Mouse (Mus musculus): ENCODE measurements around the gene Zkscan6. TPM values are rescaled to one million over a fixed set of nuclear protein-coding genes. Genes with fewer than 3 reads are reported as not detected.

Zkscan6 gene
- polyA plus RNA-seq, 1 experiment from 2014 or later, result 16.5 TPM

- H3K27ac ChIP-seq, result no peak overlapping the region
- 87% methylated on average over 3 of the region's 3 CpGs for WGBS
- no peaks in the 10 kb centered on the region for H3K9me3 ChIP-seq
- peaks cover 49% of the 10 kb centered on the region for H3K4me1 ChIP-seq
- no peak overlapping the region for H3K9ac ChIP-seq
- H3K4me2 ChIP-seq (replicated peaks), result no peak overlapping the region
- H3K4me3 ChIP-seq, result no peak overlapping the region
- no peak for ATAC-seq (ENCODE audit: low FRiP score, low read depth)
- H3K36me3 ChIP-seq, result peaks cover 11% of the 10 kb centered on the region
- H3K27me3 ChIP-seq, result no peaks in the 10 kb centered on the region
Measured at GRCm38 (mm10) chr11:65781596-65781995, 25.4 kb upstream of the Zkscan6 start.

- H3K9me3 ChIP-seq, result no peaks in the 10 kb centered on the region
- H3K4me1 ChIP-seq, result peaks cover 24% of the 10 kb centered on the region
- H3K27me3 ChIP-seq, result no peaks in the 10 kb centered on the region
- 0 out of 2 replicates have a peak overlapping the region, but pooled peaks have one; percentile 15 for H3K9ac ChIP-seq
- ATAC-seq (ENCODE audit: low FRiP score, low read depth), result no peak
- no peaks in the 10 kb centered on the region for H3K36me3 ChIP-seq
- peak overlapping the region; percentile 84 for H3K4me2 ChIP-seq (replicated peaks)
- 88% methylated on average over 2 of the region's 2 CpGs for WGBS
- H3K4me3 ChIP-seq, result no peak overlapping the region
- no peak overlapping the region for H3K27ac ChIP-seq
Measured at GRCm38 (mm10) chr11:65786160-65786559, 20.8 kb upstream of the Zkscan6 start.

GRCm38 (mm10) chr11:65787421-65788151 lies 19.4 kb upstream of the Zkscan6 start:
- Histone ChIP-seq H3K4me3 (peak overlapping the region; percentile 96), H3K9ac (peak overlapping the region; percentile 99), H3K36me3 (no peaks in the 10 kb centered on the region), H3K4me1 (peaks cover 24% of the 10 kb centered on the region), H3K27ac (peak overlapping the region; percentile 89), H3K27me3 (no peaks in the 10 kb centered on the region), H3K4me2 (replicated peaks) (peak overlapping the region; percentile 84), H3K9me3 (no peaks in the 10 kb centered on the region)
- WGBS, result 1% methylated on average over 36 of the region's 71 CpGs
- peak; percentile 88 for ATAC-seq (ENCODE audit: low FRiP score, low read depth)

- peak within 1 kb of the TSS; percentile 89 for H3K27ac ChIP-seq
- H3K4me1 ChIP-seq, result peaks cover 24% of the 10 kb centered on the region
- WGBS, result under 1% methylated on average over 36 of the region's 36 CpGs
- H3K9me3 ChIP-seq, result no peaks in the 10 kb centered on the region
- H3K4me3 ChIP-seq, result peak within 1 kb of the TSS; percentile 96
- peak within 1 kb of the TSS; percentile 84 for H3K4me2 ChIP-seq (replicated peaks)
- H3K27me3 ChIP-seq, result no peaks in the 10 kb centered on the region
- peak within 1 kb of the TSS; percentile 99 for H3K9ac ChIP-seq
- no peaks in the 10 kb centered on the region for H3K36me3 ChIP-seq
- peak; percentile 99 for ATAC-seq (ENCODE audit: low FRiP score, low read depth)
Measured at GRCm38 (mm10) chr11:65788154-65788553, 18.8 kb upstream of the Zkscan6 start, which contains the start of gene Map2k4. Gene Map2k4 (minus strand): TSS chr11:65788297.

- Histone ChIP-seq H3K4me2 (replicated peaks) (no peak overlapping the region), H3K27ac (no peak overlapping the region), H3K36me3 (no peaks in the 10 kb centered on the region), H3K27me3 (no peaks in the 10 kb centered on the region), H3K4me1 (no peaks in the 10 kb centered on the region), H3K4me3 (no peak overlapping the region), H3K9ac (no peak overlapping the region), H3K9me3 (no peaks in the 10 kb centered on the region)
- no peak for ATAC-seq (ENCODE audit: low FRiP score, low read depth)
- 78% methylated on average over 10 of the region's 10 CpGs for WGBS
Measured at GRCm38 (mm10) chr11:65794428-65795219, 12.4 kb upstream of the Zkscan6 start.

- ATAC-seq (ENCODE audit: low FRiP score, low read depth), result no peak
- no peaks in the 10 kb centered on the region for H3K36me3 ChIP-seq
- no peak overlapping the region for H3K27ac ChIP-seq
- no peaks in the 10 kb centered on the region for H3K4me1 ChIP-seq
- H3K9ac ChIP-seq, result no peak overlapping the region
- no peak overlapping the region for H3K4me3 ChIP-seq
- no peaks in the 10 kb centered on the region for H3K9me3 ChIP-seq
- no peaks in the 10 kb centered on the region for H3K27me3 ChIP-seq
- 79% methylated on average over 1 of the region's 1 CpGs for WGBS
- H3K4me2 ChIP-seq (replicated peaks), result no peak overlapping the region
Measured at GRCm38 (mm10) chr11:65795896-65796295, 11.1 kb upstream of the Zkscan6 start.

GRCm38 (mm10) chr11:65801899-65802298 lies 5.1 kb upstream of the Zkscan6 start:
- 62% methylated on average over 3 of the region's 3 CpGs for whole genome bisulfite sequencing
- no peak for ATAC-seq (ENCODE audit: low FRiP score, low read depth)
- H3K4me2 ChIP-seq (replicated peaks), result no peak overlapping the region

GRCm38 (mm10) chr11:65806321-65806904 lies 562 bp upstream of the Zkscan6 start:
- Histone ChIP-seq H3K9ac (peak overlapping the region; percentile 62), H3K27me3 (0 out of 2 replicates have a peak, but pooled peaks cover 2% of the 10 kb centered on the region), H3K4me2 (replicated peaks) (peak overlapping the region; percentile 94), H3K4me1 (peaks cover 12% of the 10 kb centered on the region), H3K36me3 (no peaks in the 10 kb centered on the region), H3K27ac (no peak overlapping the region), H3K4me3 (peak overlapping the region; percentile 83), H3K9me3 (no peaks in the 10 kb centered on the region)
- 1% methylated on average over 20 of the region's 20 CpGs for WGBS
- no peak; the same call in 1 of the 2 replicates for ATAC-seq (ENCODE audit: low FRiP score, low read depth)

More at GRCm38 (mm10) chr11:65801899-65802298, 5.1 kb upstream of the Zkscan6 start:
- Histone ChIP-seq H3K9ac (no peak overlapping the region), H3K4me1 (0 out of 2 replicates have a peak, but pooled peaks cover 8% of the 10 kb centered on the region), H3K4me3 (no peak overlapping the region), H3K27ac (no peak overlapping the region), H3K27me3 (0 out of 2 replicates have a peak, but pooled peaks cover 2% of the 10 kb centered on the region), H3K36me3 (no peaks in the 10 kb centered on the region), H3K9me3 (no peaks in the 10 kb centered on the region)

GRCm38 (mm10) chr11:65807601-65808000 lies 626 bp downstream of the Zkscan6 start:
- WGBS, result 46% methylated on average over 7 of the region's 7 CpGs
- H3K36me3 ChIP-seq, result no peaks in the 10 kb centered on the region
- H3K27ac ChIP-seq, result peak overlapping the region; percentile 65; the same call in 1 of the 2 replicates
- 0 out of 2 replicates have a peak, but pooled peaks cover 2% of the 10 kb centered on the region for H3K27me3 ChIP-seq
- ATAC-seq (ENCODE audit: low FRiP score, low read depth), result no peak; the same call in 1 of the 2 replicates
- H3K4me1 ChIP-seq, result peaks cover 23% of the 10 kb centered on the region
- H3K9me3 ChIP-seq, result no peaks in the 10 kb centered on the region
- peak overlapping the region; percentile 83 for H3K4me3 ChIP-seq
- H3K4me2 ChIP-seq (replicated peaks), result peak overlapping the region; percentile 94
- H3K9ac ChIP-seq, result peak overlapping the region; percentile 81

- no peak overlapping the region for H3K9ac ChIP-seq
- 20% methylated on average over 5 of the region's 5 CpGs for WGBS
- H3K9me3 ChIP-seq, result no peaks in the 10 kb centered on the region
- no peak overlapping the region for H3K4me2 ChIP-seq (replicated peaks)
- peaks cover 26% of the 10 kb centered on the region for H3K36me3 ChIP-seq
- no peak for ATAC-seq (ENCODE audit: low FRiP score, low read depth)
- no peak overlapping the region for H3K4me3 ChIP-seq
- peaks cover 28% of the 10 kb centered on the region for H3K4me1 ChIP-seq
- peak overlapping the region; percentile 39; the same call in 1 of the 2 replicates for H3K27ac ChIP-seq
- H3K27me3 ChIP-seq, result no peaks in the 10 kb centered on the region
Measured at GRCm38 (mm10) chr11:65812088-65812487, 5.1 kb downstream of the Zkscan6 start.

GRCm38 (mm10) chr11:65814381-65814780 lies 7.4 kb downstream of the Zkscan6 start:
- 91% methylated on average over 9 of the region's 9 CpGs for WGBS
- no peaks in the 10 kb centered on the region for H3K9me3 ChIP-seq

More at GRCm38 (mm10) chr11:65814381-65814780, 7.4 kb downstream of the Zkscan6 start:
- no peak overlapping the region for H3K4me3 ChIP-seq
- no peak for ATAC-seq (ENCODE audit: low FRiP score, low read depth)
- no peak overlapping the region for H3K4me2 ChIP-seq (replicated peaks)
- H3K36me3 ChIP-seq, result peaks cover 30% of the 10 kb centered on the region
- no peak overlapping the region for H3K9ac ChIP-seq
- H3K4me1 ChIP-seq, result peaks cover 24% of the 10 kb centered on the region
- H3K27ac ChIP-seq, result no peak overlapping the region
- no peaks in the 10 kb centered on the region for H3K27me3 ChIP-seq
